Mouse (Mus musculus) hindbrain, postnatal 0 days (tissue): ENCODE data around the gene Abhd16a. TPM values are rescaled to one million over a fixed set of nuclear protein-coding genes. Genes with fewer than 3 reads are reported as not detected.

Experiments used
- ATAC-seq: fragments of 200-750 bp; cut with Nextera tagmentation; 2 replicates; pipeline ENCODE4 v1.8.0; 2017; ENCODE audit warnings: mild to moderate bottlenecking, moderate TSS enrichment, moderate library complexity
- DNase-seq: peaks from one replicate; pipeline ENCODE4 v3.0.0-alpha.2; 2015; ENCODE audit warnings: low spot score
- H3K27ac ChIP-seq: fragments of 300-500 bp; sonication (generic); 2 replicates; pipeline ENCODE4 v1.5.1; 2014; ENCODE audit warnings: mild to moderate bottlenecking
- H3K27me3 ChIP-seq: fragments of 300-500 bp; sonication (generic); 2 replicates; pipeline ENCODE4 v1.6.1; 2014; ENCODE audit warnings: low read length, mixed read lengths; ENCODE audit not compliant: insufficient read depth
- H3K36me3 ChIP-seq: fragments of 300-500 bp; sonication (generic); 2 replicates; pipeline ENCODE4 v1.6.1; 2014; ENCODE audit warnings: low read length, mixed read lengths; ENCODE audit not compliant: insufficient read depth
- H3K4me1 ChIP-seq: fragments of 300-500 bp; sonication (generic); 2 replicates; pipeline ENCODE4 v1.6.1; 2014; ENCODE audit warnings: antibody characterized with exemption, low read length, mixed read lengths; ENCODE audit not compliant: insufficient read depth
- H3K4me2 ChIP-seq: fragments of 300-500 bp; sonication (generic); 2 replicates; pipeline ENCODE4 v1.6.1; 2014; ENCODE audit warnings: low read depth, mild to moderate bottlenecking, low read length, moderate library complexity, mixed read lengths
- H3K4me3 ChIP-seq: fragments of 300-500 bp; sonication (generic); 2 replicates; pipeline ENCODE4 v1.5.1; 2014; ENCODE audit warnings: low read length
- H3K9ac ChIP-seq: fragments of 300-500 bp; sonication (generic); replicated peaks from 2 replicates; pipeline ENCODE4 v1.6.1; 2014; ENCODE audit warnings: mild to moderate bottlenecking, low read length, moderate library complexity, mixed read lengths
- H3K9me3 ChIP-seq: fragments of 300-500 bp; sonication (generic); 2 replicates; pipeline ENCODE4 v1.6.1; 2016; ENCODE audit warnings: low read length, mixed read lengths
- CTCF ChIP-seq: IDR thresholded peaks from 2 replicates; pipeline ENCODE4 v1.5.1; 2016; ENCODE audit warnings: antibody characterized with exemption, control low read depth, low read depth
- WGBS: fragments of 180-500 bp; shearing (Covaris S2); extraction: QIAGEN DNeasy Blood & Tissue Kit; methylation state at CpG from one replicate; pipeline ENCODE4 v1.1.7; 2014; 5-methylcytosine and 5-hydroxymethylcytosine counted together
- polyA plus RNA-seq: library from polyadenylated mRNA; unstranded; fragments of >200 nt; fragmentation: Nextera tagmentation; extraction: Ambion mirVana; gene quantifications from 2 replicates; pipeline ENCODE4 v1.2.1, GENCODE M21; 2015
- total RNA-seq: library from RNA; depleted of rRNA; stranded (reverse); fragments of >200 nt; gene quantifications from 2 replicates; pipeline ENCODE4 v1.2.3, GENCODE M21; 2014

Gene Abhd16a
- total and polyA plus RNA-seq, 2 experiments from 2014 or later: 121 to 158 TPM

- peak overlapping the region; percentile 84 for H3K4me3 ChIP-seq
- peaks cover 12% of the 10 kb centered on the region; the same call in 1 of the 2 replicates for H3K4me1 ChIP-seq
- H3K36me3 ChIP-seq: no peaks in the 10 kb centered on the region; the same call in 1 of the 2 replicates
- ATAC-seq (no peak), DNase-seq (no peak)
- H3K9ac ChIP-seq: peak overlapping the region; percentile 62; the same call in 1 of the 2 replicates
- no peaks in the 10 kb centered on the region for H3K9me3 ChIP-seq
- peak overlapping the region; percentile 96 for H3K4me2 ChIP-seq
- peaks cover 12% of the 10 kb centered on the region for H3K27me3 ChIP-seq
- no peak for TF ChIP-seq CTCF
- H3K27ac ChIP-seq: no peak overlapping the region
- WGBS: 56% methylated on average over 22 of the region's 22 CpGs
Observed at GRCm38 (mm10) chr17:35060737-35061297, 28.2 kb upstream of the Abhd16a start.

- DNase-seq: no peak
- WGBS: 82% methylated on average over 8 of the region's 8 CpGs
Observed at GRCm38 (mm10) chr17:35061299-35061698, 27.8 kb upstream of the Abhd16a start.

GRCm38 (mm10) chr17:35063466-35063865, 25.6 kb upstream of the Abhd16a start:
- no peak overlapping the region for H3K4me3 ChIP-seq
- 77% methylated on average over 3 of the region's 3 CpGs for WGBS
- no peaks in the 10 kb centered on the region for H3K9me3 ChIP-seq
- peaks cover 12% of the 10 kb centered on the region; the same call in 1 of the 2 replicates for H3K4me1 ChIP-seq
- H3K27me3 ChIP-seq: peaks cover 12% of the 10 kb centered on the region
- H3K4me2 ChIP-seq: no peak overlapping the region
- DNase-seq (peak; percentile 60), ATAC-seq (no peak)
- TF ChIP-seq CTCF: no peak
- H3K36me3 ChIP-seq: no peaks in the 10 kb centered on the region; the same call in 1 of the 2 replicates
- no peak overlapping the region for H3K27ac ChIP-seq
- H3K9ac ChIP-seq: no peak overlapping the region

More at GRCm38 (mm10) chr17:35061299-35061698, 27.8 kb upstream of the Abhd16a start:
- peaks cover 12% of the 10 kb centered on the region for H3K27me3 ChIP-seq
- no peak for ATAC-seq
- no peak overlapping the region for H3K27ac ChIP-seq
- H3K9ac ChIP-seq: no peak overlapping the region
- peaks cover 12% of the 10 kb centered on the region; the same call in 1 of the 2 replicates for H3K4me1 ChIP-seq
- H3K4me2 ChIP-seq: no peak overlapping the region
- H3K9me3 ChIP-seq: no peaks in the 10 kb centered on the region
- no peak overlapping the region for H3K4me3 ChIP-seq
- H3K36me3 ChIP-seq: no peaks in the 10 kb centered on the region; the same call in 1 of the 2 replicates
- TF ChIP-seq CTCF: no peak

GRCm38 (mm10) chr17:35064378-35064877, 24.6 kb upstream of the Abhd16a start:
- no peak overlapping the region for H3K9ac ChIP-seq
- H3K4me2 ChIP-seq: peak overlapping the region; percentile 54; the same call in 1 of the 2 replicates

GRCm38 (mm10) chr17:35064951-35065947, 23.8 kb upstream of the Abhd16a start, which contains the start of gene Ly6g6c:
Gene Ly6g6c, plus strand, starts transcription at chr17:35065388.
- ATAC-seq: no peak

More at GRCm38 (mm10) chr17:35064378-35064877, 24.6 kb upstream of the Abhd16a start:
- no peaks in the 10 kb centered on the region; the same call in 1 of the 2 replicates for H3K36me3 ChIP-seq
- H3K27me3 ChIP-seq: peaks cover 12% of the 10 kb centered on the region
- no peak for TF ChIP-seq CTCF
- no peaks in the 10 kb centered on the region for H3K9me3 ChIP-seq
- H3K4me3 ChIP-seq: no peak overlapping the region
- H3K27ac ChIP-seq: no peak overlapping the region
- 38% methylated on average over 10 of the region's 10 CpGs for WGBS
- no peak for DNase-seq
- peaks cover 12% of the 10 kb centered on the region; the same call in 1 of the 2 replicates for H3K4me1 ChIP-seq
- no peak for ATAC-seq

GRCm38 (mm10) chr17:35066084-35066483, 23.0 kb upstream of the Abhd16a start, which contains the start of gene Mpig6b:
Gene Mpig6b, minus strand, starts transcription at chr17:35066184.
- DNase-seq (no peak), ATAC-seq (no peak)
- no peaks in the 10 kb centered on the region; the same call in 1 of the 2 replicates for H3K36me3 ChIP-seq
- H3K27ac ChIP-seq: no peak within 1 kb of the TSS
- no peak for TF ChIP-seq CTCF
- H3K27me3 ChIP-seq: peaks cover 12% of the 10 kb centered on the region
- H3K4me1 ChIP-seq: 0 out of 2 replicates have a peak, but pooled peaks cover 6% of the 10 kb centered on the region
- peak within 1 kb of the TSS; percentile 54 for H3K4me2 ChIP-seq
- 56% methylated on average over 10 of the region's 10 CpGs for WGBS
- H3K9ac ChIP-seq: peak within 1 kb of the TSS; percentile 33; the same call in 1 of the 2 replicates
- H3K4me3 ChIP-seq: peak within 1 kb of the TSS; percentile 21
- H3K9me3 ChIP-seq: no peaks in the 10 kb centered on the region

More at GRCm38 (mm10) chr17:35064951-35065947, 23.8 kb upstream of the Abhd16a start, which contains the start of gene Ly6g6c:
- Histone ChIP-seq H3K9me3 (no peaks in the 10 kb centered on the region), H3K4me2 (peak within 1 kb of the TSS; percentile 54), H3K9ac (peak within 1 kb of the TSS; percentile 33; the same call in 1 of the 2 replicates), H3K27me3 (peaks cover 12% of the 10 kb centered on the region), H3K27ac (no peak within 1 kb of the TSS), H3K36me3 (no peaks in the 10 kb centered on the region; the same call in 1 of the 2 replicates), H3K4me3 (peak within 1 kb of the TSS; percentile 21), H3K4me1 (peaks cover 9% of the 10 kb centered on the region; the same call in 1 of the 2 replicates)
- DNase-seq: no peak
- no peak for TF ChIP-seq CTCF
- WGBS: 4% methylated on average over 48 of the region's 48 CpGs
